Mouse (Mus musculus): Measurements from ENCODE around the gene Ism1. TPM values are rescaled to one million over a fixed set of nuclear protein-coding genes. Genes with fewer than 3 reads are reported as not detected.

The Ism1 gene
- polyA plus RNA-seq, 1 experiment from 2014 or later, result 15.1 TPM

DNA sequence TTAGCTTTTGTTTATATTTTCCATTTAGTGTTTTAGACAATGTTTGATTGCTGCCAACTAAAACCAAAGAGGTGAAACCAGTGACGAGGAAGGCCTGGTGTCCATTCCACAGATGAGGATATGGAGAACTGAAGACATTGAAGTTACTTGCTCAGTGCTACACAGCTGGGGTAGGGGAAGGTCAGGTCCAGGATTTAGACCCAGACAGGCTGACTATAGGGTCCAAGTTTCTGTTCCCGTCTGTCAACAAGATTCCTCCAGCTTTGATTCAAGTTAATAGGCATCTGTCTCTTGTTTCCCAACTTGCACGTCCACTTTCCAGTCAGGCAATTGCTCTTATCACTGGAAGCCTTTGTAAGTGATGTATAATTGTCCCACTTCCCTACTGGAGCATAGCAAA, 4.6 kb downstream of the Ism1 start:
- H3K4me2 ChIP-seq (replicated peaks; ENCODE audit: low read depth, low read length), result 0 out of 2 replicates have a peak overlapping the region, but pooled peaks have one; percentile 1
- H3K4me1 ChIP-seq (ENCODE audit: insufficient read depth, low read depth, low read length), result no peaks in the 10 kb centered on the region
- 27% methylated on average over 3 of the region's 3 CpGs for WGBS
- H3K36me3 ChIP-seq (ENCODE audit: insufficient read depth, low read length), result no peaks in the 10 kb centered on the region
- H3K9ac ChIP-seq (replicated peaks; ENCODE audit: low read depth), result no peak overlapping the region
- DNase-seq (ENCODE audit: low spot score) (peak; percentile 55), ATAC-seq (peak; percentile 64)
- no peaks in the 10 kb centered on the region for H3K9me3 ChIP-seq (ENCODE audit: low read length)
- no peaks in the 10 kb centered on the region for H3K27me3 ChIP-seq (replicated peaks; ENCODE audit: insufficient read depth, low read length)
- no peak overlapping the region for H3K27ac ChIP-seq (ENCODE audit: low read length)
- no peak overlapping the region for H3K4me3 ChIP-seq (ENCODE audit: low read depth, low read length)
- TF ChIP-seq EP300 (IDR thresholded peaks at IDR 0.05) (no peak), CTCF (IDR thresholded peaks at IDR 0.05) (no peak)

DNA sequence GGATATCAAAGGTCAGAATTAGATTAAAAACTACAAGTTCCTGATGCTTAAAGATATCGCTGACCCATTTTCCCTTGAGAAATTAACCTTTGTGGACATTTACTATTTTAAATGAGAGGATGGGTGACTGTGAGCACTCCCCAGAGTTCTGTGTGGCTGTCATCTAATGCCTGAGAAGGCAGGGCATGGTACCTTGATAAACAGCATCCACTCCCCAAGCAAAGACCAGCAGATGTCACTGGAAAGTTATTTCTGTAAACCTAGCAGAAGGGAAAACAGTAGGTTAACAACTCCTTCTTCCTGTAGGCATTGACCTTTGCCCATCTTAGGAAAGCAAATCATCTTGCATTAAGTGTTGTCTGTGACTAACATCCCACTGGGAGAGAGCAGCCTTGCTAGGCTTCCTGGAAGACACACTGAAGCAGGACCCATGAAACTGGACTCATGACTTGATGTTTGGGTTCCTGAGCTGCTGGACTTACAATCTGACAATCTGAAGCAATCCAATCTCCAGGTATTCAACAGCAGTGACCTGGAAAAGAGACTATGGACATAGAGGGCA, 11.5 kb downstream of the Ism1 start:
- DNase-seq (ENCODE audit: low spot score), result no peak
- Histone ChIP-seq H3K4me3 (ENCODE audit: low read depth, low read length) (no peak overlapping the region), H3K36me3 (ENCODE audit: insufficient read depth, low read length) (no peaks in the 10 kb centered on the region), H3K4me1 (ENCODE audit: insufficient read depth, low read depth, low read length) (no peaks in the 10 kb centered on the region), H3K27ac (ENCODE audit: low read length) (no peak overlapping the region), H3K4me2 (replicated peaks; ENCODE audit: low read depth, low read length) (no peak overlapping the region), H3K9me3 (ENCODE audit: low read length) (no peaks in the 10 kb centered on the region), H3K27me3 (replicated peaks; ENCODE audit: insufficient read depth, low read length) (no peaks in the 10 kb centered on the region), H3K9ac (replicated peaks; ENCODE audit: low read depth) (no peak overlapping the region)
- TF ChIP-seq CTCF (IDR thresholded peaks at IDR 0.05), result no peak
- no peak for TF ChIP-seq EP300 (IDR thresholded peaks at IDR 0.05)
- no peak for ATAC-seq
- WGBS, result 92% methylated on average over 1 of the region's 1 CpGs

DNA sequence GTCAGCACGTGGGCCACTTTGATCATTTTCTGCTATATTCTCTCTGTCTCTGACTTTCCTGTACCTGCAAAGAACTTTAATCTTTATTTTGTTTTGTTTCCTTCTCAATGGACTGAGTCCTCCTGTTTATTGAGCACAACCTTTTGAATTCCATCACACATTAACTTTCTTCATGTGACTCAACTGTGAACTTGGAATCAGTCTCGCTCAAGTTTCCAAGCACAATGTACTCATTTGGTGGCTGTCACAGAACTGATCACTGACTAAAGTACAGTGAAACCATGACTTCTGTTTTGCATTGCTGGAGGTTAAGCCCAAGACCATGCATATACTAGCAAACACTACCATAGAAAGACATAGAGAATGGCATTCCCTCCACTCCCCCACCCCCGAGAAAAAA, 15.5 kb downstream of the Ism1 start:
- WGBS, result 88% methylated on average over 3 of the region's 3 CpGs
- Histone ChIP-seq H3K27me3 (replicated peaks; ENCODE audit: insufficient read depth, low read length) (no peaks in the 10 kb centered on the region), H3K27ac (ENCODE audit: low read length) (no peak overlapping the region), H3K9ac (replicated peaks; ENCODE audit: low read depth) (no peak overlapping the region), H3K9me3 (ENCODE audit: low read length) (no peaks in the 10 kb centered on the region), H3K4me1 (ENCODE audit: insufficient read depth, low read depth, low read length) (no peaks in the 10 kb centered on the region), H3K36me3 (ENCODE audit: insufficient read depth, low read length) (no peaks in the 10 kb centered on the region), H3K4me3 (ENCODE audit: low read depth, low read length) (no peak overlapping the region), H3K4me2 (replicated peaks; ENCODE audit: low read depth, low read length) (no peak overlapping the region)
- DNase-seq (ENCODE audit: low spot score), result no peak
- ATAC-seq, result no peak
- no peak for TF ChIP-seq CTCF (IDR thresholded peaks at IDR 0.05)
- no peak for TF ChIP-seq EP300 (IDR thresholded peaks at IDR 0.05)

GRCm38 (mm10) chr2:139694638-139695037, 16.7 kb downstream of the Ism1 start:
- no peaks in the 10 kb centered on the region for H3K9me3 ChIP-seq (ENCODE audit: low read length)
- H3K36me3 ChIP-seq (ENCODE audit: insufficient read depth, low read length), result no peaks in the 10 kb centered on the region
- no peak overlapping the region for H3K4me2 ChIP-seq (replicated peaks; ENCODE audit: low read depth, low read length)
- ATAC-seq, result no peak
- H3K4me3 ChIP-seq (ENCODE audit: low read depth, low read length), result no peak overlapping the region
- no peak for TF ChIP-seq CTCF (IDR thresholded peaks at IDR 0.05)
- TF ChIP-seq EP300 (IDR thresholded peaks at IDR 0.05), result no peak
- no peak overlapping the region for H3K27ac ChIP-seq (ENCODE audit: low read length)
- H3K27me3 ChIP-seq (replicated peaks; ENCODE audit: insufficient read depth, low read length), result no peaks in the 10 kb centered on the region
- DNase-seq (ENCODE audit: low spot score), result no peak
- 86% methylated on average over 5 of the region's 5 CpGs for WGBS
- H3K9ac ChIP-seq (replicated peaks; ENCODE audit: low read depth), result no peak overlapping the region
- no peaks in the 10 kb centered on the region for H3K4me1 ChIP-seq (ENCODE audit: insufficient read depth, low read depth, low read length)

DNA sequence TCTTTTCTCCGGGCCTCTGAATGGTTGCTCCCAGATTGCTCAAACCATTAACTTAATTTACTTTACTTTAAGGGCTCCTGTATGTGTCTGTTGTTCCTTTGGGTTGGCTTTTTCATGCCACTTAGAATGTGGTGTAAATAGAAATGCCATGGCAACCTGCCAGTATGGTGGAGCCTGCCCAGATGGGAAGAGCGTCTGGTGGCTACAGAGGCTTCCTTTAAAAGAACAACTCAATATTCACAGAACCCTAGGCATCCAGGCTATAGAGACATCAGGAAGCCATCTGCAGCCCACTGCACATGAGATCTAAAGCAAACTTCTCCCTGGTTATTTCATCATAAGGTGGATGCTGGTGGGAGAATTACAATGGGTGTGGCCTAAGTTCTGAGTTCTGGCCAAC, 18.6 kb downstream of the Ism1 start:
- no peaks in the 10 kb centered on the region for H3K27me3 ChIP-seq (replicated peaks; ENCODE audit: insufficient read depth, low read length)
- H3K27ac ChIP-seq (ENCODE audit: low read length), result no peak overlapping the region
- H3K36me3 ChIP-seq (ENCODE audit: insufficient read depth, low read length), result no peaks in the 10 kb centered on the region
- DNase-seq (ENCODE audit: low spot score) (no peak), ATAC-seq (no peak)
- H3K9me3 ChIP-seq (ENCODE audit: low read length), result no peaks in the 10 kb centered on the region
- WGBS, result 35% methylated on average over 2 of the region's 2 CpGs
- TF ChIP-seq CTCF (IDR thresholded peaks at IDR 0.05), result no peak
- no peak for TF ChIP-seq EP300 (IDR thresholded peaks at IDR 0.05)
- no peak overlapping the region for H3K9ac ChIP-seq (replicated peaks; ENCODE audit: low read depth)
- no peak overlapping the region for H3K4me2 ChIP-seq (replicated peaks; ENCODE audit: low read depth, low read length)
- H3K4me3 ChIP-seq (ENCODE audit: low read depth, low read length), result no peak overlapping the region
- no peaks in the 10 kb centered on the region for H3K4me1 ChIP-seq (ENCODE audit: insufficient read depth, low read depth, low read length)

DNA sequence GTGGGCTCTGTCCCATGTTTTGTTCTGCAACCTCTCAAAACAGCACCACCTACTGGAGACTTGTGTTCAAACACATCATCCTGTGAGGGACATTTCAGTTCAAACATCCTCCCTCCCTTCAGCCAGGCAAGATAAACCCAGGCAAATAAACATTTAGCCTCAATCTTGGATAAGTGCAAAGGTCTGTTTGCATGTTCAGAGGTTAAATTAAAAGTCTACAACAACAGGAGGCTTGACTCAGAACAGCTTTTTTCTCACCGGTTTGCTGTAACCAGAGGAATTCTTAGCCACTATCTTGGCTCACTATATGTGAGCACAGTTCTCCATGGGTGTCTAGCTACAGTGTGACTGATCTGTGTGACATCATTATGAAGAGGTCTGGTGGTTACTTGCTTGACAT, 22.6 kb downstream of the Ism1 start:
- Histone ChIP-seq H3K9me3 (ENCODE audit: low read length) (no peaks in the 10 kb centered on the region), H3K4me2 (replicated peaks; ENCODE audit: low read depth, low read length) (no peak overlapping the region), H3K9ac (replicated peaks; ENCODE audit: low read depth) (no peak overlapping the region), H3K36me3 (ENCODE audit: insufficient read depth, low read length) (no peaks in the 10 kb centered on the region), H3K4me1 (ENCODE audit: insufficient read depth, low read depth, low read length) (no peaks in the 10 kb centered on the region), H3K27ac (ENCODE audit: low read length) (no peak overlapping the region), H3K4me3 (ENCODE audit: low read depth, low read length) (no peak overlapping the region), H3K27me3 (replicated peaks; ENCODE audit: insufficient read depth, low read length) (no peaks in the 10 kb centered on the region)
- TF ChIP-seq EP300 (IDR thresholded peaks at IDR 0.05), result no peak
- peak; percentile 35 for TF ChIP-seq CTCF (IDR thresholded peaks at IDR 0.05)
- WGBS, result 79% methylated on average over 1 of the region's 1 CpGs
- DNase-seq (ENCODE audit: low spot score) (no peak), ATAC-seq (no peak)

- no peaks in the 10 kb centered on the region for H3K27me3 ChIP-seq (replicated peaks; ENCODE audit: insufficient read depth, low read length)
- no peaks in the 10 kb centered on the region for H3K4me1 ChIP-seq (ENCODE audit: insufficient read depth, low read depth, low read length)
- H3K4me2 ChIP-seq (replicated peaks; ENCODE audit: low read depth, low read length), result no peak overlapping the region
- H3K9me3 ChIP-seq (ENCODE audit: low read length), result no peaks in the 10 kb centered on the region
- TF ChIP-seq CTCF (IDR thresholded peaks at IDR 0.05), result no peak
- no peak for TF ChIP-seq EP300 (IDR thresholded peaks at IDR 0.05)
- DNase-seq (ENCODE audit: low spot score) (no peak), ATAC-seq (no peak)
- no peaks in the 10 kb centered on the region for H3K36me3 ChIP-seq (ENCODE audit: insufficient read depth, low read length)
- H3K4me3 ChIP-seq (ENCODE audit: low read depth, low read length), result no peak overlapping the region
- 38% methylated on average over 3 of the region's 3 CpGs for WGBS
- H3K9ac ChIP-seq (replicated peaks; ENCODE audit: low read depth), result no peak overlapping the region
- H3K27ac ChIP-seq (ENCODE audit: low read length), result no peak overlapping the region
Observed at GRCm38 (mm10) chr2:139704951-139705350, 27.0 kb downstream of the Ism1 start.

Data from lung, postnatal 0 days (tissue).